Mouse (Mus musculus) limb, embryonic 12.5 days (tissue): Measurements from ENCODE around the gene Stk38. TPM values are rescaled to one million over a fixed set of nuclear protein-coding genes. Genes with fewer than 3 reads are reported as not detected.

Experiments
- ATAC-seq: fragments of 200-750 bp; cut with Nextera tagmentation; 2 replicates; pipeline ENCODE4 v1.8.0; 2017; ENCODE audit warnings: low read depth, moderate TSS enrichment; ENCODE audit not compliant: insufficient number of reproducible peaks, insufficient read depth, low FRiP score, low TSS enrichment
- H3K27ac ChIP-seq: fragments of 300-500 bp; sonication (generic); 2 replicates; pipeline ENCODE4 v1.5.1; 2016; ENCODE audit warnings: mild to moderate bottlenecking, moderate library complexity
- H3K27me3 ChIP-seq: fragments of 300-500 bp; sonication (generic); 2 replicates; pipeline ENCODE4 v1.6.1; 2016; ENCODE audit warnings: mild to moderate bottlenecking, moderate library complexity
- H3K36me3 ChIP-seq: fragments of 300-500 bp; sonication (generic); 2 replicates; pipeline ENCODE4 v1.6.1; 2016; ENCODE audit warnings: mild to moderate bottlenecking, moderate library complexity
- H3K4me1 ChIP-seq: fragments of 300-500 bp; sonication (generic); replicated peaks from 2 replicates; pipeline ENCODE4 v1.6.1; 2016
- H3K4me2 ChIP-seq: fragments of 300-500 bp; sonication (generic); 2 replicates; pipeline ENCODE4 v1.6.1; 2016; ENCODE audit warnings: mild to moderate bottlenecking, moderate library complexity
- H3K4me3 ChIP-seq: fragments of 300-500 bp; sonication (generic); replicated peaks from 2 replicates; pipeline ENCODE4 v1.5.1; 2016; ENCODE audit warnings: mild to moderate bottlenecking
- H3K9ac ChIP-seq: fragments of 300-500 bp; sonication (generic); replicated peaks from 2 replicates; pipeline ENCODE4 v1.6.1; 2016; ENCODE audit warnings: mild to moderate bottlenecking, moderate library complexity
- H3K9me3 ChIP-seq: fragments of 300-500 bp; sonication (generic); 2 replicates; pipeline ENCODE4 v1.6.1; 2016; ENCODE audit warnings: mild to moderate bottlenecking, moderate library complexity
- WGBS: fragments of 180-500 bp; shearing (Covaris S2); methylation state at CpG from one replicate; pipeline ENCODE4 v1.1.7; 2016; 5-methylcytosine and 5-hydroxymethylcytosine counted together
- polyA plus RNA-seq: library from polyadenylated mRNA; unstranded; fragments of >200 nt; fragmentation: Nextera tagmentation; extraction: Ambion mirVana; gene quantifications from 2 replicates; pipeline ENCODE4 v1.2.1, GENCODE M21; 2016

The Stk38 gene
- polyA plus RNA-seq, 1 experiment from 2014 or later: 149 TPM

DNA sequence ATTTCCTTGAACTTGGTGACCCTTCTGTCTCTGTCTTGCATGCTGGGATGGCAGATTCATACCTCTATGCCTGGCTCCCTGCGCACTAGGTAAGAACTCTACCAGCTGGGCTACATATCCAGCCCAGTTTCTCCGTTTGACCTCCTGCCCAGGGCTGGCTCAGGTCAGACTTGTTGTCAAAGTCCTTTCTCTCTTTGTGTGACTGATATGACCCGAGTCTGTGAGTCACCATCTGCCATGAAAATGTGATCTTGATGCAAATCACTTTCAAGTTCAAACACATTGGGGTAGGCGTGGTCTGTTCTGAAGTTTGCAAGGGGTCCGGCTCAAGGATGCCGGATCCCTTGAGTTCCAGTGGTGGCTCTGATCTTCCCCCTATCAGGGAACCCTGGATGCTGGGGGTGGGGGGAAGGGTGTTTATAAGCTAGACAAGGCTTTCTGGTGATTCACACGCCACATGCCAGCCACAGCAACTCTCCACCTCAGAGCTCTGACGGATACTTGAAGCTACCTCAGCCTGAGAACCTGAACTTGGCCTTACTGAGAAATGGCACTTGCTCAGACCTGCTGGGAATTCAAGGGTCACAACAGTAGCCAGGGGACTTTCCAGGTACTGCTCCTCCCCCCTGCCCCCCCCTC, 82.7 kb downstream of the Stk38 start:
- Histone ChIP-seq H3K9ac (no peak overlapping the region), H3K4me2 (no peak overlapping the region), H3K9me3 (no peaks in the 10 kb centered on the region), H3K27ac (no peak overlapping the region), H3K4me3 (no peak overlapping the region), H3K27me3 (no peaks in the 10 kb centered on the region), H3K4me1 (peaks cover under 1% of the 10 kb centered on the region), H3K36me3 (no peaks in the 10 kb centered on the region)
- 83% methylated on average over 8 of the region's 8 CpGs for whole genome bisulfite sequencing
- ATAC-seq: no peak

DNA sequence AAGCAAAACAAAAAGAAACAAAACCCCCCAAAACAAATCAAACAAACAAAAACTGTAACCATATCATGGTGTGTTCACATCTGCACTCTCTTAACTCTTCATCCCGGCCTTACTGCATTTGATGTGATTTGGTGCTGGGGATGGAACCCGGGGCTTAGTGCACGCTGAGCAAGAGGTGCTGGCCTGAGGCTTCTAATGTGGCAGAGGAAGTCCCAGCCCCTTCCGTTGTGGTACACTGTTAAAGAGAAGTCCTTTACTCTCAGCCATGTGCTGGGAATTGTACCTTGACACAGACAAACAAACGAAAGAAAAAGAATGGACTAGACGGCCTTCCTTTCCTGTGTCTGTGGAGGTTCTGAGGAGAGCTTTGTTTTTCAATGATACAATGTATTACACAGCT, 85.7 kb downstream of the Stk38 start:
- no peaks in the 10 kb centered on the region for H3K36me3 ChIP-seq
- ATAC-seq: no peak

DNA sequence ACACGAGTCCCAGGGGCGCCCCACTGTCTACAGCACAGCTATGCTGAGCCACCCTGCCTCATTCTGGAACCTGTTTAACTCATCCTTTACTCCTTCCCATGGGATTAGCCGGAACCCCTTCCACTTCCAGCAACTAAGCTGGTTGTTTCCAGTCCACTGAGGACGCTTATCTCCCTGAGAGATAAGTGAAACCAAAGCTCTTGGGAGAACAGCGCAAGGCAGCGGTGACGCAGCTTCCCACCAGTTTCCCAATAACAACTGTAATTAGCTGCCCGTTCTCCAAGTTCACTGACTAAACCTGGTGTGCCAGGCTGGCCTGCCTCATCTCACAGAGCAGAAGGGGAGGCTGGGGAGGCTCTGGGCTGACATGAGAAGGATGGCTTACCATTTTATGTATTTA, 86.7 kb downstream of the Stk38 start:
- Histone ChIP-seq H3K4me2 (no peak overlapping the region), H3K27me3 (no peaks in the 10 kb centered on the region), H3K9me3 (no peaks in the 10 kb centered on the region), H3K4me3 (no peak overlapping the region), H3K27ac (no peak overlapping the region), H3K4me1 (no peaks in the 10 kb centered on the region), H3K36me3 (no peaks in the 10 kb centered on the region), H3K9ac (no peak overlapping the region)
- WGBS: 72% methylated on average over 8 of the region's 8 CpGs
- no peak for ATAC-seq

More for the DNA sequence above, 85.7 kb downstream of the Stk38 start:
- H3K4me2 ChIP-seq: no peak overlapping the region
- no peak overlapping the region for H3K27ac ChIP-seq
- no peaks in the 10 kb centered on the region for H3K9me3 ChIP-seq
- no peak overlapping the region for H3K4me3 ChIP-seq
- H3K9ac ChIP-seq: no peak overlapping the region
- no peaks in the 10 kb centered on the region for H3K27me3 ChIP-seq
- WGBS: 65% methylated on average over 6 of the region's 6 CpGs
- no peaks in the 10 kb centered on the region for H3K4me1 ChIP-seq

Other genes starting within 250 kb of the Stk38 start
- gene Mapk13, start 238.7 kb downstream of the Stk38 start, polyA plus RNA-seq: 13.5 and 15.6 TPM in 2 replicates
- gene Brpf3, start 206.9 kb downstream of the Stk38 start, polyA plus RNA-seq: 12.7 and 13.0 TPM in 2 replicates
- not detected in 2 replicates for gene Pnpla1, start 149.6 kb downstream of the Stk38 start, polyA plus RNA-seq
- gene 4930539E08Rik, start 92.7 kb downstream of the Stk38 start, polyA plus RNA-seq: 0.16 and 0.23 TPM in 2 replicates
- gene Pxt1, start 64.2 kb downstream of the Stk38 start, polyA plus RNA-seq: 0.28 TPM in 1 of 2 replicates, not detected in the other
- 123 and 125 TPM in 2 replicates for gene Kctd20, start 56.0 kb downstream of the Stk38 start, polyA plus RNA-seq
- gene Srsf3, start 24.6 kb upstream of the Stk38 start, polyA plus RNA-seq: 798 and 826 TPM in 2 replicates
- 54.1 and 59.9 TPM in 2 replicates for gene Cdkn1a, start 83.0 kb upstream of the Stk38 start, polyA plus RNA-seq
- 0.14 and 0.26 TPM in 2 replicates for gene Rab44, start 106.2 kb upstream of the Stk38 start, polyA plus RNA-seq
- gene Cpne5, start 230.2 kb upstream of the Stk38 start, polyA plus RNA-seq: 5.6 and 6.4 TPM in 2 replicates